Mouse (Mus musculus): ENCODE data around the gene Gm29644. TPM values are rescaled to one million over a fixed set of nuclear protein-coding genes. Genes with fewer than 3 reads are reported as not detected.

The Gm29644 gene
- polyA plus RNA-seq (2015; fragmentation: Illumina TruSeq; extraction: RNeasy Lipid Tissue Mini Kit (QIAGEN cat#74804); ENCODE audit: insufficient read depth, low read depth, low replicate concordance): not detected

DNA sequence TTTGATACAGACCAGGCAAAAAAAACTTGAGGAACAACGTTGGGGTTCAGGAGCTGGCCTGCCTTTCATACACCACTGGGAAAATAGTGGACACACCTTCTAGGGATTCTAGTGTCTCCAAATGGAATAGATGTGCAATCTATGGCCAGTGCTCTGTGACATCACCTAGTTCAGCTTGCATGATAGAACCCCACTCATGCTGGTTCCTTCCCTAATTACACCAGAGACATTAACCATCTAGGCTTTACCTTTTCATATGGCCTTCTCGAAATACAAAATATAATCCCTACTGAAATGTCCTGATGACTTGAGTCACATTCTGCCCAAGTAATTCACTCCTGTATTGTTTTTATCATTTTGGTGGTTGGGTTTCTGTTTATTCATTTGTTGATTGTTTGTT lies at the start of gene Gm29644, which contains the start of gene Gm29423:
Gene Gm29644, minus strand, starts transcription at position 157 of the 400 bp plus-strand sequence.
Gene Gm29423, minus strand, starts transcription at position 101 of the 400 bp plus-strand sequence.

DNA sequence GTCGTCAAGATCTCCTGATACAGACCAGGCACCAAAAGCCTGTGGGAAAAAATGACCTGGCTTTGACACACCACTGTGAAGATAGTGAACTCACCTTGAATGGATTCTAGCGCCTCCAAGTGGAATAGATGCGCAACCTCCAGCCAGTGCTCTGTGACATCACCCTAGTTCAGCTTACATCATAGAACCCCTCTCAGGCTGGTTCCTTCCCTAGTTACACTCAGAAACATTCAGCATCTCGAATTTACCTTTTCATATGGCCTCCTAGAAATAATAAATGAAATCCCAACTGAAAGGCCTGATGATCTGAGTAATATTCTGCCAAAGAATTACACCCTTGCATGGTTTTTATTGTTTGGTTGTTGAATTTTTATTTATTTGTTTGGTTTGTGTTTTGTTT lies 29.6 kb downstream of the Gm29644 start, which contains the start of gene Gm21118:
Gene Gm21118, minus strand, starts transcription at position 101 of the 400 bp plus-strand sequence.

Other genes starting within 250 kb of the Gm29644 start
- not detected for gene Gm21118, start 29.7 kb downstream of the Gm29644 start, polyA plus RNA-seq (2015; fragmentation: Illumina TruSeq; extraction: RNeasy Lipid Tissue Mini Kit (QIAGEN cat#74804); ENCODE audit: insufficient read depth, low read depth, low replicate concordance)
- not detected for gene Gm29423, start 56 bp downstream of the Gm29644 start, polyA plus RNA-seq (2015; fragmentation: Illumina TruSeq; extraction: RNeasy Lipid Tissue Mini Kit (QIAGEN cat#74804); ENCODE audit: insufficient read depth, low read depth, low replicate concordance)
- gene Gm20888, start 138.5 kb upstream of the Gm29644 start, polyA plus RNA-seq (2015; fragmentation: Illumina TruSeq; extraction: RNeasy Lipid Tissue Mini Kit (QIAGEN cat#74804); ENCODE audit: insufficient read depth, low read depth, low replicate concordance): not detected

Data from pancreas, adult 10 weeks (tissue).